Mouse (Mus musculus): ENCODE measurements at regions not wholly inside any gene's neighbourhood (a gene's known extent, or its start where the extent isn't known, plus 50 kb on each side); places are given as distances from the start of the nearest gene placed in this dataset.

DNA sequence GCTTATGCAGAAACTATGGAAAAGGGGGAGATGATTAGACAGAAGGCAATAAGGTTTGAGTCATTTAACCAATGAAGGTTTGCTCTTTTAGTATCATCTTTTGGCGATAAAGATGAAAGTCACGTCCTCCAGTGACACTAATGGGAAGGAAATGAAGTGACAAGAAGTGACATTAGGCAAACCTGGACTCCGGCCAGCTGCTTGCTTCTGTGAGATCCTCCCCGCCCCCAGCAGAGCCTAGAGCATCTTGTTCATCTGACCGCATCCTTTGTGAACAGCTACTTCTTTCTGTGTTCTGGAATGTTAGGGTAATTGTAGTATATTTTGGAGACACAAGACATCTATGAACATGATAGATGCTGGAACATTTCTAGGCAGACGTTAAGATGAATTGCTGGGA, 78.6 kb upstream of the Sel1l start:
- TF ChIP-seq CTCF (IDR thresholded peaks at IDR 0.05; ENCODE audit: insufficient read depth, low read length) = no peak
- TF ChIP-seq POLR2A (IDR thresholded peaks at IDR 0.05; ENCODE audit: borderline replicate concordance, extremely low read depth, low read depth, low read length) = no peak
- DNase-seq = no peak
- 61% methylated on average over 6 of the region's 6 CpGs for WGBS
- Histone ChIP-seq H3K4me1 (ENCODE audit: control insufficient read depth, insufficient read depth, low read length) (no peaks in the 10 kb centered on the region), H3K4me3 (replicated peaks; ENCODE audit: extremely low read depth, low read depth, low read length) (no peak overlapping the region)

DNA sequence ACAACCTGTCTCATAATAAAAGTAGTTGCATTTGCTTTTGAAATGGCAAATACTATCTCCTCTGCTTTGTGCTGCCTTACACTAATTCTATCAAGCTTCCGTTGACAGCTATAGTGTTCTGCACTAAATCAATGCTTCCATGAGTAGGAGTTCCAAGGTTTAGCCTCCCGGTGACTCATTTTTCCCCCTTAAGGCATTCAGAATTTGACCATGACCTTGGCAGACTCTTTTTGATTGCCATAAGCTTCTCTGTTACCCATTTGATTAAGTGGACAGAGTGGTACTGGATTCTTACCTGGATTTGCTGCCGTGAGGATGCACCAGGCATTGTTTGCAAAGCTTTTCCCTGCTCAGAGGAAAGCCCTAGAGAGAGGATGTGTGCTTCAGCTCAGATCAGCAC, 66.5 kb upstream of the Sel1l start:
- H3K4me1 ChIP-seq (ENCODE audit: control insufficient read depth, insufficient read depth, low read length) = no peaks in the 10 kb centered on the region
- no peak for DNase-seq
- H3K4me3 ChIP-seq (replicated peaks; ENCODE audit: extremely low read depth, low read depth, low read length) = no peak overlapping the region
- TF ChIP-seq CTCF (IDR thresholded peaks at IDR 0.05; ENCODE audit: insufficient read depth, low read length) (no peak), POLR2A (IDR thresholded peaks at IDR 0.05; ENCODE audit: borderline replicate concordance, extremely low read depth, low read depth, low read length) (no peak)
- WGBS = 81% methylated on average over 3 of the region's 3 CpGs

DNA sequence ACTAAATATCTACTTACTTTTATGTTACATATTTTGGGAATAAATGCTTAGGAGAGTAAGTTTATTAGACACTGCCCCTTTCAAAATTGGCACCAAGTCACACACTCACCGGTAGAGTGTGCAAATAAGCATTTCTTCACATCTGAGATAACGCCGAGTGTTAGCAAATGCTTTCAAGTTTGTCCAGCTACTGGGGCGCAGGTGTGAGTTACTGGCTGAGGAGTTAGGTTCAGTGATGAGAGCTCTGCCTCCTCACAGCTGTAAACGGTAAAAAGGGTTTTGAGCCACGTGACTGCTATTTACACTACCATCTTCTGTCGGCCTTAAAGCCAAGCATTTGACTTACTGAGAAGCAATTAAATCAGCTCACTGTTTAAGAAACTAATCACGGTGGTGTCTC, 61.6 kb upstream of the Sel1l start:
- Histone ChIP-seq H3K4me1 (ENCODE audit: control insufficient read depth, insufficient read depth, low read length) (no peaks in the 10 kb centered on the region), H3K4me3 (replicated peaks; ENCODE audit: extremely low read depth, low read depth, low read length) (no peak overlapping the region)
- TF ChIP-seq CTCF (IDR thresholded peaks at IDR 0.05; ENCODE audit: insufficient read depth, low read length) = no peak
- TF ChIP-seq POLR2A (IDR thresholded peaks at IDR 0.05; ENCODE audit: borderline replicate concordance, extremely low read depth, low read depth, low read length) = no peak
- WGBS = 44% methylated on average over 8 of the region's 8 CpGs
- peak; percentile 37 for DNase-seq

Data from lung, adult 2 months (tissue).